Mouse (Mus musculus) sigmoid colon, adult 10 weeks (tissue): ENCODE results near the gene AC124502.3. TPM values are rescaled to one million over a fixed set of nuclear protein-coding genes. Genes with fewer than 3 reads are reported as not detected.

Experiments used
- polyA plus RNA-seq: library from polyadenylated mRNA; stranded (reverse); fragments of 350-450 nt; fragmentation: Illumina TruSeq; extraction: RNeasy Lipid Tissue Mini Kit (QIAGEN cat#74804); gene quantifications from one replicate; pipeline ENCODE4 v1.2.3, GENCODE M21; 2014; ENCODE audit warnings: low read depth, low replicate concordance

The AC124502.3 gene
- 0.32 TPM for polyA plus RNA-seq

DNA sequence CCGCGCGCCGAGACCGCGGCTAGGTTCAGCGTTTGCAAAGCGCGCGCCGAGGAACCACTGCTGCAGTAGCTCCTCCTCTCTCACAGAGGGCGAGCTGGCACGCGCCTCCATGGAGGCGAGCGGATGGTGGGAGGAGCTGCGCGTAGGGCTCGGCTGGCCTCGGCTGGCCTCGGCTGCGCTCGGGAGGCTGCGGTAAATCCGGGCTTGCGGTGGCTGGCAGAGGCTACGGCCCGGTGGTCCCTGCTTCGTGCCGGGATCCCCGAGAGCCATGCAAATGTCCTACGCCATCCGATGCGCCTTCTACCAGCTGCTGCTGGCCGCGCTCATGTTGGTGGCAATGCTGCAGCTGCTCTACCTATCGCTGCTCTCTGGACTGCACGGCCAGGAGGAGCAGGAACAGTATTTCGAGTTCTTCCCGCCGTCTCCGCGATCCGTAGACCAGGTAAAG, at the start of gene AC124502.3, which contains the start of gene B4gat1:
Gene AC124502.3 (plus strand): TSS at position 183 of the 448 bp plus-strand sequence.
Gene B4gat1 (plus strand): TSS at position 118 of the 448 bp plus-strand sequence.

DNA sequence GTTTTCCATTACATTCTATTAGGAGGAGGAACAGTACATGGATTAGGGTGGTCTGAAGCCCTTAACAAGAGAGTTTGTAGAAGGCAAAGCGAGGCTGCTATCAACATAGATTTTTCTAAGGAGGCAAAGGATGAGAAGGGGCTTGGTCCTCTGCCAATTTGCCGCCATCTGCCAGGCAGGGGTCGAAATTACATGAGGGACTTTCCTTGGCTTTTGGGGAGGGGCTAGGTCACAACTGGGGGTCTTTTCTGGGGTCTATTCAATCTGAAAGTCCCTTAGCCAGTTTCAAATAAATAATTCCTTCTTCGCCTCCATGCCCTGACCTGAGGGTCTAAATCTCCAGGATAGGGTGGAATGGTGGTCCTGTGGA, 48.5 kb upstream of the AC124502.3 start, which contains the start of gene Npas4:
Gene Npas4 (minus strand): TSS at position 61 of the 370 bp plus-strand sequence.

DNA sequence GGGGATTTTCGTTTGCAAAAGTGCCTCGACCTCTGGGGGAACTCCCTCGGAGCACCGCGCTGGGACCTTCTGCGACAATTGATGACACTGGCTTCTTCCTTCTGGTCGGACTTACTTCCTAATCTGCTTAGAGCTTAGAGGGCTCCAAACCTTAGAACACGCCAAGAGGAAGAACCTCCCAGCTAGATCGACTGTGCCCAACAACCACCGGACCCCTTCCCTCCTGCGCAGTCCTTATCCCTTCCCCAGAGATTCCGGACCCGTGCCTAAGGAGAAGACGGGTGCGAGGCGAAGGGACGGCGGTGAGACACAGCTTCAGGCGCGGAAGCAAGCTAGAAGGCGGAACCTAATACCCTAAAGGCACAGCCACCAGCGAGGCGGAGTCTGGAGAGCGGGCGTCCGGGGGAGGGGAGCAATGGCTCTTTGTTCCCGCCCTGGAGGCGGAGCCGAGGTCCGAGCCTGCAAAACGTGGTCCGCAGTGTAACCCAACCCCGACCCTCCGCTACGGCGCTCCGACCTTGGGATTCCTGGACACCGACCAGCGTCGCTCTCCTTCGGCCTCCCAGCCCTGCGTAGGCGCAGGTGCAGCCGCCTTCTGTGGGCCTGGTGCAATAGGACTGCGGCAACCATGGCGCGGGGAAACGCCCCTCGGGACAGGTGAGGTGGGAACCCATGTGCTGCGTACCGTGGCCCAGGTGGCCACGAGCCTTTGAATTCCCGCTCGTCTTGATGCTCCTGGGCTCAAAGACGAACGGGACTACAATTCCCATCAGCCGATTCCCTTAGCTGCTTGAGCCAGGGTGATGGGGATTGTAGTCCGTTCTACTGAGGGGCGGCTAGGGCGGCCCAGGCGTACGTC, 14.8 kb upstream of the AC124502.3 start, which contains the start of gene Slc29a2:
Gene Slc29a2 (plus strand): TSS at position 240 of the 859 bp plus-strand sequence.

DNA sequence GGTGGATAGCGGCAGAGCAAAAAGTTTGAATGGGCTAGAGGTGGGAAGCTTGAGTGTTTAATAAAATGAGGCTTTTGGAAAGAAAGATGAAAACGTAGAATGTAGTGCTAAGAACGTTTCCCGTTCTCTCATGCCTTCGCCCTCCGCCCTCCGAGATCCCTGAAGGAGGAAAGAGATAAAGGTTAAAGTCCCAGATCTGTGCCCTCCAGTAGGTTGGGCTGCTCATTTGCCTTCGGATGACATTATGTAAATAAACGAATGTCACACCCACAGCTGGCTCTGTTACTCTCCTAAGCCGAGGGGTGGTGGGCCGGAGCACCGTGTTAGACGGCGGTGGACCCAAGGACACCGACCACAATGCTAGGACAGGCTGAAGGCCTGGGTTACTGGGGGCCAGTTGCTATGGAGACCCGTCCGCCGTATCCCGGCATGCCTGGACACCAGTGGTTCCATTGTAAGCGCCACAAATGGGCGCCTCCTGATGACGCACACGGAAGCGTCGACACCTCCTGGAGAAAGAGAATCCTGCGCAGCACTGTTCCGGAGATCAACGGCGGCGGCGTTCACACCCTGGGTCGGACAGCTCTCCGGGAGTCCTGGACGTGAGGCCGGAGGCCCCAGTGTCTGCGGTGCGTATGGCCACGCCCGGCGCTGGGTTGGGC, 2.3 kb downstream of the AC124502.3 start, which contains the start of gene Brms1:
Gene Brms1 (plus strand): TSS at position 493 of the 662 bp plus-strand sequence.

GRCm38 (mm10) chr19:5050047-5050905, 11.6 kb downstream of the AC124502.3 start, which contains the start of gene Rin1:
Rin1 (plus strand) TSS chr19:5050481.

DNA sequence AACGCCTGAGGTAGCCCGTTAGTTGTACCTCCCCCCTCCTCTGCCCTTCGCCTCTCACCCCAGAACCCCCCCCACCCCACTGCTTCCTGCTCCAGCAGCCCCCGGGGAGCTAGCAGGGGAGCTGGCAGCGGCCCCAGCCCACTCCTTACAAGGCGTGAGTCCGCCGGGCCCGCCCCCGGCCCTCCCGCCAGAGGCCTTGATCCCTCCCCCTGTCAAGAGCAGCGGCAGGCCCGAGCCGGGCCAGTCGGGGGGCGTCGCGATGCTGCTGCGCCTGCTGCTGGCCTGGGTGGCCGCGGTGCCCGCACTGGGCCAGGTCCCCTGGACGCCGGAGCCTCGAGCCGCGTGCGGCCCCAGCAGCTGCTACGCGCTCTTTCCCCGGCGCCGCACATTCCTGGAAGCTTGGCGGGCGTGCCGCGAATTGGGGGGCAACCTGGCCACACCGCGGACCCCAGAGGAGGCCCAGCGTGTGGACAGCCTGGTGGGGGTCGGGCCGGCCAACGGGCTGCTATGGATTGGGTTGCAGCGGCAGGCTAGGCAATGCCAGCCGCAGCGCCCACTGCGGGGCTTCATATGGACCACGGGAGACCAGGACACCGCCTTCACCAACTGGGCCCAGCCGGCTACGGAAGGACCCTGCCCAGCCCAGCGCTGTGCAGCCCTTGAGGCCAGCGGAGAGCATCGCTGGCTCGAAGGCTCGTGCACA, 29.3 kb downstream of the AC124502.3 start, which contains the start of gene Cd248:
Gene Cd248 (plus strand): TSS at position 212 of the 703 bp plus-strand sequence.

DNA sequence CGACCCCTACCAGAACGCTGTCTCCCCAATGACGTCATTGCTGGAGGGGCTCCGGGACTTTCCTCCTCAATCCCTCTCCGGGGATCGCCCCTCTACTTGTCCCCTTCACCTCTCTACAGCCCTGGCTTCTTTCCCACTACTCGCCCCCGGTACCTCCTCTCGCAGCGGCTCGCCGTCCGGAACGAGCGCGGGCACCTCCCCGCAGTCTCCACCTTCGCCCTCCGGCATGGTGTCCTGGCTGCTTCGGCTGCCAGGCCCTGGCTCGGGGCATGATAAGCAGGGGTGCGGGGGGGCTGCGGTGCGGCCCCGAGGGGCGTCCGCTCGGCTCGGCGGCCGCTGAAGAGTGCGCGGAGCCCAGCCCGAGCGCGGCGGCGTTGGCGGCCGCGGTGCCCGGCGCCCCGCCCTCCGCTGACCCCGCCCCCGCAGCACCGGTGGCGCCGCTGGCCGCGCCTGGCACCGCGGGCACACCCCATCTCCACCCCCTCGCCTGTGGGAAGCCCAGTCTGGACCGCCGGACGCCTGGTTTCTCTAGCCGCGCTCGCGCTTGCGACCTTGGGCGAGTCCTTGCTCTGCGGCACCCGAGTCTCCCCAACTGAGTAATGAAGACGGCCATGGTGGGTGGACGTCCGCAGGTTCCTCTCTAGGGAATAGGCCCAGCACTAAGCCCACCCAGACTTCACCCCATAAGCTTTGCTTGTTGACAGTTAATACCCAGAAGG, 46.6 kb downstream of the AC124502.3 start, which contains the start of gene Tmem151a:
Gene Tmem151a (minus strand): TSS at position 387 of the 719 bp plus-strand sequence.

GRCm38 (mm10) chr19:5087884-5088728, 49.4 kb downstream of the AC124502.3 start, which contains the start of gene Yif1a:
Yif1a (plus strand) TSS chr19:5088538.

DNA sequence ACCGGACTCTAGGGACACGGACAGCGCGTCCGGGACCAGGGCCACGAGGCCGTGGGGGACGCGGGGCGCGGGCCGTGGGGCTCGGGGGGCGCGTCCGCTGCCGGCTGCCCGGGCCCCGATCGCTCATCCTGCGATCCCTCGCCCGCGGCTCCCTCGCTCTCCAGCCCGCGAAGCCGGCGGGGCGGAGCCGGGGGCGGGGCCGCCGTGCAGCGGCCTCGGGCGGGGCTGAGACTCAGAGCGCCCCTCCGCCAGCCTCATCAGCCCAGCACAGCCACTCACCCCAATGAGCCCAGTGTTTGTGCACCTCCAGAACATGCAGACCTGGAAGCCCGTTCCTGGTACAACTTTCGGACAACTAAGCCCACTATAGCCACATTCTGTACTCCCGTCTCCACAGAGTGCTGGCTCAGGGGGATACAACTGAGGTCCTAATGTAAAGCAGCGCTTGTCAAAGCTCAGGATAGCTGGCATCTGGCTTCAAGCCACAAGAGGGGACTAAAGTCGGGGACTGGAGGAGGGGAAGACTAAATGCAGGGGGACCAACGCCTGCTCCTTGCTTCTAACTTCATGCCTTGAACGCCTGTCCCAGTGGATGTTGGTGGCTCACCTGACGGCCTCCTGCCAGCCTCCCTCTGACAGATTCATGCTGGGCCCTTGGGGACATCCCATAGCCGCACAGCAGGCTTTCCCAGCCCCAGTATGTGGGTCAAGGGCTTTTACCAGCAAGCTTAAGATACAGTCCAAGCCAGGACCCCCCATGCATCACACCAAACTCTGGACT, 59.9 kb downstream of the AC124502.3 start, which contains the start of gene Cnih2:
Gene Cnih2 (minus strand): TSS at position 159 of the 781 bp plus-strand sequence.

Other genes with a start within 250 kb of the AC124502.3 start
- gene Rbm4, start 245.0 kb upstream of the AC124502.3 start, polyA plus RNA-seq: 18.8 TPM
- 6.3 TPM for gene Gm21992, start 227.3 kb upstream of the AC124502.3 start, polyA plus RNA-seq
- 7.5 TPM for gene Rbm14, start 227.3 kb upstream of the AC124502.3 start, polyA plus RNA-seq
- gene Ccs, start 199.6 kb upstream of the AC124502.3 start, polyA plus RNA-seq: 1.9 TPM
- gene Ccdc87, start 199.5 kb upstream of the AC124502.3 start, polyA plus RNA-seq: 0.32 TPM
- 10.3 TPM for gene Ctsf, start 183.8 kb upstream of the AC124502.3 start, polyA plus RNA-seq
- not detected for gene Actn3, start 161.0 kb upstream of the AC124502.3 start, polyA plus RNA-seq
- 23.1 TPM for gene Zdhhc24, start 160.2 kb upstream of the AC124502.3 start, polyA plus RNA-seq
- 2.1 TPM for gene Bbs1, start 132.3 kb upstream of the AC124502.3 start, polyA plus RNA-seq
- 5.8 TPM for gene Dpp3, start 110.6 kb upstream of the AC124502.3 start, polyA plus RNA-seq
- gene Peli3, start 95.8 kb upstream of the AC124502.3 start, polyA plus RNA-seq: 0.85 TPM
- 16.4 TPM for gene Mrpl11, start 76.7 kb upstream of the AC124502.3 start, polyA plus RNA-seq
- gene Npas4, start 48.6 kb upstream of the AC124502.3 start, polyA plus RNA-seq: 0.16 TPM
- not detected for gene Slc29a2, start 15.0 kb upstream of the AC124502.3 start, polyA plus RNA-seq
- gene B4gat1, start 65 bp upstream of the AC124502.3 start, polyA plus RNA-seq: 10.9 TPM
- gene Brms1, start 2.5 kb downstream of the AC124502.3 start, polyA plus RNA-seq: 1.1 TPM
- gene Rin1, start 11.6 kb downstream of the AC124502.3 start, polyA plus RNA-seq: 0.66 TPM
- 0.32 TPM for gene Cd248, start 29.2 kb downstream of the AC124502.3 start, polyA plus RNA-seq
- gene Tmem151a, start 46.6 kb downstream of the AC124502.3 start, polyA plus RNA-seq: not detected
- gene Yif1a, start 49.6 kb downstream of the AC124502.3 start, polyA plus RNA-seq: 17.9 TPM
- not detected for gene Cnih2, start 59.6 kb downstream of the AC124502.3 start, polyA plus RNA-seq
- 2.5 TPM for gene Rab1b, start 68.2 kb downstream of the AC124502.3 start, polyA plus RNA-seq
- gene Klc2, start 79.7 kb downstream of the AC124502.3 start, polyA plus RNA-seq: 0.25 TPM
- gene Pacs1, start 234.2 kb downstream of the AC124502.3 start, polyA plus RNA-seq: 3.0 TPM